Mouse (Mus musculus) gastrocnemius, postnatal 10 days (tissue): Measurements from ENCODE around the gene Ccdc12. TPM values are rescaled to one million over a fixed set of nuclear protein-coding genes. Genes with fewer than 3 reads are reported as not detected.

ENCODE experiments used
- DNase-seq: peaks from one replicate; pipeline ENCODE4 v3.0.0; 2021; ENCODE audit warnings: mixed read lengths
- long read RNA-seq, 2 experiments: library from polyadenylated mRNA; stranded (forward); transcript quantifications; one replicate each; pipeline ENCODE4 v2.0.0; 2021
- total RNA-seq, 2 experiments: library from RNA; stranded (reverse); gene quantifications; 2 replicates each; pipeline ENCODE4 v1.2.3; 2021

Gene Ccdc12
- 10 to 100 TPM; 50.3 to 53.6 TPM for total RNA-seq
- long read RNA-seq, experiment 1, transcript Ccdc12-201 (7 exons, 834 nt): major isoform, 37 of 40 reads
- long read RNA-seq, experiment 1, partial matches to known transcripts: 1 of 40 reads
- long read RNA-seq, experiment 1, other reads (novel, unspliced or antisense): 1 of 40 reads
- long read RNA-seq, experiment 2, transcript Ccdc12-201 (7 exons, 834 nt): major isoform, 33 of 35 reads
- long read RNA-seq, experiment 2, partial matches to known transcripts: 1 of 35 reads
- long read RNA-seq, experiment 2, other reads (novel, unspliced or antisense): 1 of 35 reads

- peak; percentile 93 for DNase-seq
Observed at GRCm38 (mm10) chr9:110656249-110657221, at the start of gene Ccdc12. Ccdc12 (plus strand) TSS chr9:110656503.

GRCm38 (mm10) chr9:110611471-110611870 is 44.8 kb upstream of the Ccdc12 start:
- DNase-seq: no peak

GRCm38 (mm10) chr9:110617081-110617480 is 39.2 kb upstream of the Ccdc12 start:
- DNase-seq: peak; percentile 14

- DNase-seq: no peak
Observed at GRCm38 (mm10) chr9:110620180-110620579, 36.1 kb upstream of the Ccdc12 start.

- no peak for DNase-seq
Observed at GRCm38 (mm10) chr9:110620685-110621084, 35.6 kb upstream of the Ccdc12 start.

GRCm38 (mm10) chr9:110622621-110623219 is 33.6 kb upstream of the Ccdc12 start:
- no peak for DNase-seq

GRCm38 (mm10) chr9:110623416-110624195 is 32.7 kb upstream of the Ccdc12 start:
- no peak for DNase-seq

GRCm38 (mm10) chr9:110624361-110625166 is 31.7 kb upstream of the Ccdc12 start, which contains the start of gene Nradd:
Nradd (minus strand) TSS chr9:110624452.
- peak; percentile 85 for DNase-seq

GRCm38 (mm10) chr9:110625350-110625908 is 30.9 kb upstream of the Ccdc12 start:
- DNase-seq: no peak

GRCm38 (mm10) chr9:110630171-110630570 is 26.1 kb upstream of the Ccdc12 start:
- DNase-seq: no peak

- peak; percentile 75 for DNase-seq
Observed at GRCm38 (mm10) chr9:110631191-110631590, 25.1 kb upstream of the Ccdc12 start.

GRCm38 (mm10) chr9:110631651-110632275 is 24.5 kb upstream of the Ccdc12 start:
- no peak for DNase-seq

GRCm38 (mm10) chr9:110632671-110633070 is 23.6 kb upstream of the Ccdc12 start:
- no peak for DNase-seq

GRCm38 (mm10) chr9:110633882-110634281 is 22.4 kb upstream of the Ccdc12 start:
- DNase-seq: no peak

GRCm38 (mm10) chr9:110635225-110635624 is 21.1 kb upstream of the Ccdc12 start:
- DNase-seq: peak; percentile 98

GRCm38 (mm10) chr9:110638611-110639021 is 17.7 kb upstream of the Ccdc12 start:
- no peak for DNase-seq

GRCm38 (mm10) chr9:110641006-110641405 is 15.3 kb upstream of the Ccdc12 start:
- DNase-seq: no peak

GRCm38 (mm10) chr9:110642812-110643524 is 13.3 kb upstream of the Ccdc12 start:
- DNase-seq: no peak

- DNase-seq: no peak
Observed at GRCm38 (mm10) chr9:110643787-110644186, 12.5 kb upstream of the Ccdc12 start.
